ENCODE assay signal across 16 mouse cellular contexts in the genomic region with DNA sequence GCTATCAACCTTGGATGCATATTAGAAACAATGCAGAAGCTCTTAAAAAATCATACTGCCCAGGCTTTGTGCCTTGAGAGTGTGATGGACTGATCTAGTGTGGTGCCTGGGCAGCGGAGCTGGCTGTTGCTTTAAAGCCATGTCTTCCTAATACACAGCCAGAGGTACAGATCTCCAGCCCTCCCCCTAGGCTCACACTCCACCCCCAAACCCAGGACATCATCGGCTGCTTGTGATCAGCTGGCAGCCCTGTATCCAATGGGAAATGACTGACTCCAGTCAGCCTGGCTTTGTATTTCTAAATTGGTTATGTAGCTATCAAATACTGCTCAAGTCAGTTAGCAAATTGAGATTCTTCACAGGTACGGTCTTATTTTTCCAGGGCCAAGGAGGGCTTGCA.
"Had no signal": no experiment of that assay in that cellular context is flagged by ENCODE, and none has a peak within 500 bp of the region (broad histone marks: within the 10 kb centered on the region; RNA-seq: fewer than 3 reads in every experiment).

No protein-coding gene starts in this region.

- DNase-seq: kidney, adult 9 months; kidney, postnatal 36 days; layer of hippocampus, adult 9-11 months; liver; liver, embryonic 13.5 days; liver, postnatal 0 days; lung, postnatal 14 days; right cerebral cortex, postnatal 14 days; thymus, postnatal 36 days had no signal

- H3K4me2 ChIP-seq: limb, embryonic 12.5 days; liver, embryonic 13.5 days; lung, embryonic 15.5 days; neural tube, embryonic 12.5 days had no signal

- H3K9ac ChIP-seq: limb, embryonic 12.5 days; liver, embryonic 13.5 days; liver, postnatal 0 days; lung, embryonic 15.5 days; neural tube, embryonic 12.5 days had no signal

- H3K4me3 ChIP-seq: limb, embryonic 12.5 days; liver, embryonic 13.5 days; lung, embryonic 15.5 days; megakaryocyte, embryonic 14.5 days; myocyte; neural tube, embryonic 12.5 days had no signal

- H3K9me3 ChIP-seq: limb, embryonic 12.5 days; liver, embryonic 13.5 days; lung, embryonic 15.5 days; neural tube, embryonic 12.5 days had no signal

- H3K36me3 ChIP-seq: limb, embryonic 12.5 days; liver, embryonic 13.5 days; lung, embryonic 15.5 days; neural tube, embryonic 12.5 days had no signal

- H3K27ac ChIP-seq: kidney, postnatal 0 days; limb, embryonic 12.5 days; liver, embryonic 13.5 days; lung, embryonic 15.5 days; macrophage; neural tube, embryonic 12.5 days had no signal

- H3K27me3 ChIP-seq: limb, embryonic 12.5 days; liver, embryonic 13.5 days; lung, embryonic 15.5 days; megakaryocyte, embryonic 14.5 days; neural tube, embryonic 12.5 days had no signal

- ATAC-seq: liver, postnatal 0 days had no signal

- H3K4me1 ChIP-seq: limb, embryonic 12.5 days; liver, embryonic 13.5 days; lung, embryonic 15.5 days; megakaryocyte, embryonic 14.5 days; neural tube, embryonic 12.5 days had no signal
